Mouse (Mus musculus): ENCODE measurements around the gene 9030612E09Rik. TPM values are rescaled to one million over a fixed set of nuclear protein-coding genes. Genes with fewer than 3 reads are reported as not detected.

The 9030612E09Rik gene
- total RNA-seq, 2 experiments from 2014 or later: not detected

DNA sequence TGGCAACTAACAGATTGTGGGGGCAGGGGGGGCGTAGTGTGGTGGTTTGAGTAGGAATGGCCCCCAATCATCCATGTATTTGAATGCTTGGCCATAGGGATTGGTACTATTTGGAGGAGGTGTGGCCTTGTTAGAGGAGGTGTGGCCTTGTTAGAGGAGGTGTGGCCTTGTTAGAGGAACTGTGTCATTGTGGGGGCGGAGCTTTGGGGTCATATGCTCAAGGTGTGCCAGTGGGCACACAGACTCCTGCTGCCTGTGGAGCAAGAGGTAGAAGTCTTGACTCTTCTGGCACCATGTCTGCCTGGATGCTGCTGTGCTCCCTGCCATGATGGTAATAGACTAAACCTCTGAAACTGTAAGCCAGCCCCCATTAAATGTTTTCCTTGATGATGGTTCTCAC is 25.7 kb downstream of the 9030612E09Rik start:
- ATAC-seq (ENCODE audit: poor library complexity, severe bottlenecking): no peak

DNA sequence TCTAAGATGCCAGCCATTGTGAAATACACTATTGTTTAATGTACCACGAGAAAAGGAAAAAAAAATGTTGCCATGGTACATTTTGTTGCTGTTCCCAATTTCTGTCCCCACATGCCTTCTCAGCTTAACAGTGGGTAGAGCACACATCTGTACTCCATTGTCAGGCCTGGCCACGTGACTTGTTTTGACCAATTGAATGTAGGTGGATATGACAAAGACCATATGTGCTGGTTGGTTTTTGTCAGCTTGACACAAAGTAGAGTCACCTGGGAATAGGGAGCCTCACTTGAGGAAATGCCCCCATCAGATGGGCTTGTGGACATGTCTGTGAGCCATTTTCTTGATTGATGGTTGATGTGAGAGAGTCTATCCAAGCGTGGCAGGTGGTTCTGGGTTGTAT is 29.4 kb downstream of the 9030612E09Rik start:
- ATAC-seq (ENCODE audit: poor library complexity, severe bottlenecking): no peak

DNA sequence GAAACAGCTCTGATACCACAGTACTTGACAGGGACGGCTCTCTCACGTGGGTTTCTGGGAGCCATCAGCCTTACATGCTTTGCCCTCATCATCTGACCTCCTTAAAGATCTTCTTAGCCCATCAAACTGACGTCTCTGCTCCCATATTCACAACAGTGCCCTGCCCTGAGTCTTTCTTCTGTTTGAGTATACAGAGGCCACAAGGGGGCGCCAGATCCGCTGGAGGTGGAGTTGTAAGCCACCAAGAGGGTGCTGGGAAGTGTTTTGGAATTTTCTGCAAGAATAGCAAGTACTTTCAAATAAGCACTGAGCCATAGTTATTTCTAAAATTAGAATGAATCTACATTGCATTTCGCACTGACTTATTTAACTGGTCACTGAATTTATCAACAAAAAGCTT is 37.4 kb downstream of the 9030612E09Rik start:
- peak; percentile 63; the same call in 1 of the 2 replicates for ATAC-seq (ENCODE audit: poor library complexity, severe bottlenecking)

DNA sequence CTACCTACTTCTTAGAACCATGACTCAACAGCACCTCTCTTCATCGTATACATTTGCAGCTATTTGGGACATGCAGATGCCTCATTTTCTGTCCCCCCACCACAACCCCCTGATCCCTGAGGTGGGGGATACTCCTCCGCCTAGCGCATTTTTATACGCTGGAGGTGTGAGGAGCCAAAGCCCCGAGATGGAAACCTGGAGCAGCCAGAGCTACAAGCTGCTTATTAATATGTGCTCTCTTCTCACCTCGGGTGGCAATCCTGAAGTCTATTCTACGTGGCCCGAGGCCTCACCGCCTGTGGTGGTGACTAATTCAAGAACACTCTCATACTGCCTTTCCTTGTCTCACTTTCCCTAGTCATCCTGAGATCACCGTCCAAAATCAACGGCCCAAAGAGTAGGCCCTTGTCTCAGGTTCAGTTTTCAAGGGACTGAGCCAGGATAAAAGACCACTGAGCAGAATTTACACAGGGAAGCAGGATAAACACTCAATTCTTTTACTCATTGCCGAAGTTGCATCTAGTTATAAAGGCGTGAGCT is 42.9 kb downstream of the 9030612E09Rik start:
- no peak for ATAC-seq (ENCODE audit: poor library complexity, severe bottlenecking)

DNA sequence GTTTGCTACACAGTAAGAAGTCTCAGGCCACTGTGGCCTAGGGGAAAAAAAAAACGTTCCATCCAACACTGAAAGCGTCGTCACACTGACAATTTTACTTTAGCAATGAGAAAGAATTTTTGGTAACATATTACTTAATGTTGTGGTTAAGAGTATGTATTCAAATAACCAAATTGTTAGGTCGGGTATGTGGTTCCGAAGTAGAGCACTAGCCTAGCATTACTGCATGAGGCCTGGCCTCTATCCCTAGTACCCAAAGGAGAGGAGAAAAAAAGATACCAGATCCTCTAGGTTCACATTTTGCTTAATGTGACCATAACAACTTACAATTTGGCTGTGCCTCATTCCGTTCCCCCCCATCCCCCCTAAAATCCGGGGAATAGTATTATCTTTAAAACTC is 46.0 kb downstream of the 9030612E09Rik start:
- ATAC-seq (ENCODE audit: poor library complexity, severe bottlenecking): peak; percentile 4; the same call in 1 of the 2 replicates

DNA sequence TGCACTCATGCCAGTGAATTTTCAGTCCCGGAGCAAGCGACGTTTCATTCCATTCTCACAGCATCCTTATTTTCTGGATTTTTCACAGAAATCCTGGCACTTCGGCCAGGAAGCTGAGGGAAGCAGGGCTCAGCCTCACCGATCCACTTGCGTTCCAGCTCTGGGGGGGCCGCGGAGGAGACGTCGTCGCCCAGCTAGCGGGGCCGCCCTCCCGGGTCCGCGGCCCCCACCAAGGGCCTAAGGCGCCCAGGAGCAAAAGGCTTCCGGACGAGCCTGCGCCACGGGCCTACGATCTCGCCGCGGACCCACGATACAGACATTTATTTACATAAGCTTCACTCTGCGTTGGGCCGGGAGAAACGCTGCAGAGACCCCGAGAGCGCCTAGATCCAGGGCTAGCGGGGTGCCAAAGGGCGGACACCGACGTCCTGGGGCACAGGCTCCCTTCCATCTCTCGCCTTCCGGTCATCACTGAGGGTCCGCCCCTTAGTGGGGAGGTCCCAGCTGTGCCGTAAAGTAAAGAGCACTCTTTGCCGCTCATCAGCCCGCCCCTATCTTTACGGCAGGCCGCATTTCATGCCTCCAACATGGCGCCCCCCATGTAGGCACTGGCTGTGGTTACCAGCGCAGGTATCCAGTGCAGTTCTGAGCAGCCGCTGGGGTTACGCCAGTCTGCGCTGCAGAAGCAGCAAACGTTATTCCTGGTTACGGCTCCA is 46.6 kb downstream of the 9030612E09Rik start, which contains the start of gene Pdss2:
Gene Pdss2, plus strand, starts transcription at position 577 of the 716 bp plus-strand sequence.
- peak; percentile 99 for ATAC-seq (ENCODE audit: poor library complexity, severe bottlenecking)

DNA sequence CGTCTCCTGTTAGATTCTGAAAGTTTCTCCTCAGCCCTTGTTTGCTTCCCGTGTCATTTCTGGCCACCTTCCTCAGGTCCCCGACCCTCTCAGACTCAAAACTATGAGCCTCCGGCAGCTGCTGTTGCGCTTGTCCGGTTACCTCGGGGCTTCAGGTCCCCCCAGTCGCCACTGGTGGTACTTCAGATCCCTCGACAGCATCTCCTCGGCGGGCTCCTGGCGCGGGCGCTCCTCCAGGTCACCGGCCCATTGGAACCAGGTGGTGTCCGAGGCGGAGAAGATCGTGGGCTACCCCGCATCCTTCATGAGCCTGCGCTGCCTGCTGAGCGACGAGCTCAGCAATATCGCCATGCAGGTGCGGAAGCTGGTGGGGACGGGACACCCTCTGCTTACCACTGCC is 47.2 kb downstream of the 9030612E09Rik start:
- ATAC-seq (ENCODE audit: poor library complexity, severe bottlenecking): peak; percentile 22

DNA sequence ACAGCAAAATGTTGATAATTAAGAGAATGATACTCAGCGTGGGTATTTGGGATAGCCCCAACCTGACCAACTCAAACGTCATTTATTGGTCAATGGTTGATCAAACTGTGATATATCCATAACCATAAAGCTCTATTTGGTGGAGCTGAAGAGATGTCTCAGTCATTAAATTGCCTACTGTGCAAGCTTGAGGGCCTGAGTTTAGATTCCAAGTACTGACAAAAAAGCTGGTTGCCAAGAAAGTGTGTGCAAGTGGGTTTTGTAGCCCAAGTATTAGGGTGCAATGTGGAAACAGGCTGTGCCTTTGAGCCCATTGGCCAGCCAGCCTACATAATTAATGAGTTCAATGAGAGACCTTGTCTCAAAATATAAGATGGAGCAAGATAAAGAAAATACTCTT is 48.9 kb downstream of the 9030612E09Rik start:
- ATAC-seq (ENCODE audit: poor library complexity, severe bottlenecking): no peak

Other genes starting within 250 kb of the 9030612E09Rik start
- not detected in 2 replicates for gene Sobp, start 174 bp upstream of the 9030612E09Rik start, total RNA-seq (2015)
- gene Sobp, start 174 bp upstream of the 9030612E09Rik start, total RNA-seq (2017): not detected in 2 replicates
- gene Pdss2, start 46.8 kb downstream of the 9030612E09Rik start, total RNA-seq (2015): 2.7 and 5.8 TPM in 2 replicates
- 10.1 and 11.4 TPM in 2 replicates for gene Pdss2, start 46.8 kb downstream of the 9030612E09Rik start, total RNA-seq (2017)